Mouse (Mus musculus): Measurements from ENCODE around the gene Cilp. TPM values are rescaled to one million over a fixed set of nuclear protein-coding genes. Genes with fewer than 3 reads are reported as not detected.
"Not testable (repeated sequence)": the region's sequence is repeated elsewhere in the genome, so short reads cannot be mapped to it uniquely, and the experiment has no call there.

The Cilp gene
- 0.04 and 0.17 TPM in 2 replicates for polyA plus RNA-seq (2016; fragmentation: Nextera tagmentation; extraction: Ambion mirVana)

- peak within 1 kb of the TSS; percentile 17; the same call in 1 of the 2 replicates for H3K27ac ChIP-seq (replicated peaks)
- no peak within 1 kb of the TSS for H3K4me3 ChIP-seq
- H3K9me3 ChIP-seq (replicated peaks): no peaks in the 10 kb centered on the region
- peaks cover 13% of the 10 kb centered on the region for H3K4me1 ChIP-seq
- H3K27me3 ChIP-seq (ENCODE audit: low read depth, poor library complexity, severe bottlenecking): no peaks in the 10 kb centered on the region
- WGBS: 52% methylated on average over 5 of the region's 5 CpGs
- no peak for DNase-seq (ENCODE audit: low spot score)
- no peaks in the 10 kb centered on the region for H3K36me3 ChIP-seq
Observed at GRCm38 (mm10) chr9:65264959-65265358, at the start of gene Cilp. Gene Cilp, plus strand, starts transcription at chr9:65265180.

DNA sequence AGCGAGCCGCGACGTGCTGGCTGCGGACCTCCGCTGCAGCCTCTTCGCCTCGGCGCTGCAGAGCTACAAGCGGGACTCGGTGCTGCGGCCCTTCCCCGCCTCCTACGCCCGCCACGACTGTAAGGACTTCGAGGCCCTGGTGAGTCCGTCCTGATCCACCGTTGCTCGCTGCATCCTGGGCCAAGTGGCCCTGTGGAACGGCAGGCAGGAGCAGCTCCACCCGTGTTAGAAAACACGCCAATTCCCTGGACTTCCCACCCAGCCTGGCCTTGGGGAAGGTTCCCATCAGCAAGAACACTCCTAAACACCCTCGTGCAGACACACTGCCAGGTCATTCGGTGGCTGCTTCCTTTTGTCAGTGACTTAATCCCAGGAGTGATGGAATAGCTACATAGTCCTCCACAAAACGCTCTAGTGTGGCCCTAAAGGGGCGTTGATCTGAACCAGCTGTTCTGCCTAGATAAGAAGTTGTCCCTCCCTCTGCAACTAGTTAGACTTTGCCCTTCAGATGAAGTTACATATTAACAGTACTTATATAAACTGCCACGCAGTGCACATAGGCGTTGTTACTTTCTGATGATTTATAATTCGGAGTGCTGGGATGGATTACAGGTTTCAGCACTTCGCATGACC lies 49.4 kb upstream of the Cilp start:
- DNase-seq (ENCODE audit: low spot score): no peak
- 13% methylated on average over 31 of the region's 31 CpGs for WGBS
- Histone ChIP-seq H3K9me3 (replicated peaks) (no peaks in the 10 kb centered on the region), H3K36me3 (no peaks in the 10 kb centered on the region), H3K27me3 (ENCODE audit: low read depth, poor library complexity, severe bottlenecking) (peaks cover 8% of the 10 kb centered on the region; the same call in 1 of the 2 replicates), H3K4me3 (peak overlapping the region; percentile 75), H3K4me1 (peaks cover 29% of the 10 kb centered on the region), H3K27ac (replicated peaks) (peak overlapping the region; percentile 93)

DNA sequence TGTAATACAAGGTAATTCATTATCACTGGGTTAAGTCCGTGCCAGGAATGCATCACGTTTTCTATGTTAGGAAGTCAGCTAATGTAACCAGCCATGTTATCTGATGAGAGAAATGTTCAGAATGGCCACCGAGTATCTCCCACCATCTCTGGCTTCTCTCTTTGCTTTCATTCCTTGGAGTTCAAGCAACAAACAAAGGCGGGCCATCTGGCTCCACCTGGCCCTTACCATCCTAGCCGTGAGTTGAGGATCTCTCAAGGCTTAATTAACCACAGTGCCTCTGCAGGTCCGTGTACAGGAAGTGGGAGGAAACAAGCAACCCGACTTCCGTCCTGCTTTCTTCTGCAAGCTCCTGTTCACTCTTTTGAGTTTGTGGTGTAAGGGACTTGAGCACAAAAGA lies 48.0 kb upstream of the Cilp start:
- WGBS: 71% methylated on average over 8 of the region's 8 CpGs
- Histone ChIP-seq H3K4me3 (no peak overlapping the region), H3K4me1 (peaks cover 31% of the 10 kb centered on the region), H3K9me3 (replicated peaks) (no peaks in the 10 kb centered on the region), H3K27ac (replicated peaks) (no peak overlapping the region), H3K36me3 (no peaks in the 10 kb centered on the region), H3K27me3 (ENCODE audit: low read depth, poor library complexity, severe bottlenecking) (peaks cover 8% of the 10 kb centered on the region; the same call in 1 of the 2 replicates)
- no peak for DNase-seq (ENCODE audit: low spot score)

- no peaks in the 10 kb centered on the region for H3K36me3 ChIP-seq
- H3K9me3 ChIP-seq (replicated peaks): no peaks in the 10 kb centered on the region
- no peak overlapping the region for H3K4me3 ChIP-seq
- H3K27me3 ChIP-seq (ENCODE audit: low read depth, poor library complexity, severe bottlenecking): peaks cover 8% of the 10 kb centered on the region; the same call in 1 of the 2 replicates
- H3K4me1 ChIP-seq: peaks cover 31% of the 10 kb centered on the region
- no peak overlapping the region for H3K27ac ChIP-seq (replicated peaks)
- 76% methylated on average over 6 of the region's 6 CpGs for WGBS
- no peak for DNase-seq (ENCODE audit: low spot score)
Observed at GRCm38 (mm10) chr9:65217661-65218060, 47.3 kb upstream of the Cilp start.

GRCm38 (mm10) chr9:65218916-65219315 lies 46.1 kb upstream of the Cilp start:
- Histone ChIP-seq H3K4me3 (no peak overlapping the region), H3K36me3 (no peaks in the 10 kb centered on the region), H3K27ac (replicated peaks) (no peak overlapping the region), H3K9me3 (replicated peaks) (no peaks in the 10 kb centered on the region), H3K4me1 (peaks cover 31% of the 10 kb centered on the region), H3K27me3 (ENCODE audit: low read depth, poor library complexity, severe bottlenecking) (peaks cover 8% of the 10 kb centered on the region; the same call in 1 of the 2 replicates)
- WGBS: 78% methylated on average over 1 of the region's 1 CpGs
- no peak for DNase-seq (ENCODE audit: low spot score)

- WGBS: 57% methylated on average over 3 of the region's 3 CpGs
- H3K4me3 ChIP-seq; H3K36me3 ChIP-seq; DNase-seq (ENCODE audit: low spot score); H3K27ac ChIP-seq (replicated peaks); H3K27me3 ChIP-seq (ENCODE audit: low read depth, poor library complexity, severe bottlenecking); H3K9me3 ChIP-seq (replicated peaks): not testable (repeated sequence)
- H3K4me1 ChIP-seq: peaks cover 19% of the 10 kb centered on the region
Observed at GRCm38 (mm10) chr9:65220398-65220797, 44.6 kb upstream of the Cilp start.

DNA sequence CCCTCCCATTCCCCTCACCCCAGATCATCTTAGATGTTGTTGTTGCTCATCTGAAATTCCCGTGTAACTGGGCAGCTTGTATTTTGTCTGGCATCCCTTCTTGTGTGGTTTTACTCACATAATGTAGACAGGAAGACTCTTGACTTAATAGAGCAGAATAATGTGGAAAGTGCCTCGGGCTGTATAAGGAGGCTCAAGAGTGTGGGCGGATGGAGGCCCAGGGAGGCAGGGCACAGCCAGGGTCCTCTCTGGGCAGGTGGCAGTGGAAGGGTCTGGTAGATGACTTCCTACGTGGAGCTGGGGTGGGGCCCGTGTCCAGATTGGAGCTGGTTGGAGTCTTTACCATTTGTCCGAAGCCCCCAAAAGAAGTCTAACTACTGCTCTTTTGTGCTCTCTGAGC lies 41.1 kb upstream of the Cilp start:
- 90% methylated on average over 6 of the region's 6 CpGs for WGBS
- no peak for DNase-seq (ENCODE audit: low spot score)
- H3K4me1 ChIP-seq: peaks cover 3% of the 10 kb centered on the region; the same call in 1 of the 2 replicates
- no peaks in the 10 kb centered on the region for H3K9me3 ChIP-seq (replicated peaks)
- no peak overlapping the region for H3K4me3 ChIP-seq
- no peak overlapping the region for H3K27ac ChIP-seq (replicated peaks)
- H3K27me3 ChIP-seq (ENCODE audit: low read depth, poor library complexity, severe bottlenecking): no peaks in the 10 kb centered on the region
- no peaks in the 10 kb centered on the region; the same call in 1 of the 2 replicates for H3K36me3 ChIP-seq

- Histone ChIP-seq H3K4me3 (no peak overlapping the region), H3K4me1 (no peaks in the 10 kb centered on the region; the same call in 1 of the 2 replicates), H3K27me3 (ENCODE audit: low read depth, poor library complexity, severe bottlenecking) (no peaks in the 10 kb centered on the region), H3K27ac (replicated peaks) (no peak overlapping the region), H3K36me3 (peaks cover 9% of the 10 kb centered on the region), H3K9me3 (replicated peaks) (no peaks in the 10 kb centered on the region)
- WGBS: 35% methylated on average over 4 of the region's 4 CpGs
- no peak for DNase-seq (ENCODE audit: low spot score)
Observed at GRCm38 (mm10) chr9:65225795-65226194, 39.2 kb upstream of the Cilp start.

- Histone ChIP-seq H3K36me3 (peaks cover 12% of the 10 kb centered on the region), H3K27me3 (ENCODE audit: low read depth, poor library complexity, severe bottlenecking) (no peaks in the 10 kb centered on the region), H3K9me3 (replicated peaks) (no peaks in the 10 kb centered on the region), H3K27ac (replicated peaks) (no peak overlapping the region), H3K4me3 (no peak overlapping the region), H3K4me1 (peaks cover 5% of the 10 kb centered on the region; the same call in 1 of the 2 replicates)
- no peak for DNase-seq (ENCODE audit: low spot score)
- 71% methylated on average over 6 of the region's 6 CpGs for WGBS
Observed at GRCm38 (mm10) chr9:65230250-65230649, 34.7 kb upstream of the Cilp start.

DNA sequence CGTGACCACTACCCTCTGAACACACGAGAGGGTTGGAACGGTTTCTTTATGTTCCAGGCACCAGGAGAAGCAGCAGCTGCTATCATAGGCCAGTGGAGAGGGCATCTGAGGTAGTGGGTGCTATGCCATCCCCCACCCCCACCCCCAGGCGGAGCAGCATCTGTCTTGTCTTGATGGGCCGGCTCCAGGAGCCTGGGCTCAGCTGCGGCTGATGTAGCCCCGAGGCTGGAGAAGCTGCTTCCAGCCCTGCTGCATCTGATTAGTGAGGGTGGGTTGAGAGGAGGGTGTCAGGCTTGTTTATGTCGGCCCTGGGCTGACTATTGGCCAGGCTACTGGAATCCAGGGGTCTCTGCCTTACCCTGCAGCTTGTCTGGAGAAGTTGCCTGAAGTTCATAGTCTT lies 33.7 kb upstream of the Cilp start:
- Histone ChIP-seq H3K4me1 (peaks cover 5% of the 10 kb centered on the region; the same call in 1 of the 2 replicates), H3K27ac (replicated peaks) (peak overlapping the region; percentile 33; the same call in 1 of the 2 replicates), H3K9me3 (replicated peaks) (no peaks in the 10 kb centered on the region), H3K36me3 (peaks cover 12% of the 10 kb centered on the region), H3K4me3 (no peak overlapping the region), H3K27me3 (ENCODE audit: low read depth, poor library complexity, severe bottlenecking) (no peaks in the 10 kb centered on the region)
- WGBS: 77% methylated on average over 8 of the region's 8 CpGs
- peak; percentile 23 for DNase-seq (ENCODE audit: low spot score)

DNA sequence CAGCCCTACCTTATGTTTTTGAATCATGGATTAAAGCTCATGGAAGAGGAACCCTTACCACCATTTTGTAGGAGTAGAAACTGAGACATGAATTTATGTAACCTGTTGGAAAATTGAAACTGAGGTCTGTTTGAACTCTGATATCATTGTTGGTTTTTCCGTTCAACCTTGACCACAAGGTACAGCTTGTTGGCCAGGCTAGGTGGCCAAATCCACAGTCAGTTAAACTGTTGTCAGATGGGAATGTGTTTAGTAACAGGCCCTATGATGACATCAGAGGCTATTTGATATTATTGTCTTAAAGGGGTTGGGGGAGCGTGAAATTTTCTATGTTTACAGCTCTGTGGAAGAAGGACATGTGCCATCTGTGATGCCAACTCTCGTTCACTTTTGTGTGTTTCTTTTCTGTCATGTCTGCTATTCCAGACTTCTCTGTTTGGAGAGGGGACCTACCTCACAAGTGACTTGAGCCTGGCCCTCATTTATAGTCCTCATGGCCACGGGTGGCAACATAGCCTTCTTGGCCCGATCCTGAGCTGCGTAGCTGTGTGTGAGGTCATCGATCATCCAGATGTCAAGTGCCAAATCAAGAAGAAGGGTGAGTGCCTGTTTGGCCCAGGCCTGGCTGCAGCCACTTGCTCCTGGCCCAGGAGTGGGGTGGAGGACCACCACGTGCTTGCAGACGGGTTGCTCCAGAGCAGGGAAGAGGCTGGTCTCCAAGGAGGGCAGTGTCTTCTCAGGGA lies 31.6 kb upstream of the Cilp start:
- peaks cover 9% of the 10 kb centered on the region; the same call in 1 of the 2 replicates for H3K4me1 ChIP-seq
- H3K27me3 ChIP-seq (ENCODE audit: low read depth, poor library complexity, severe bottlenecking): no peaks in the 10 kb centered on the region
- no peak for DNase-seq (ENCODE audit: low spot score)
- H3K27ac ChIP-seq (replicated peaks): no peak overlapping the region
- no peak overlapping the region for H3K4me3 ChIP-seq
- H3K9me3 ChIP-seq (replicated peaks): no peaks in the 10 kb centered on the region
- H3K36me3 ChIP-seq: peaks cover 12% of the 10 kb centered on the region
- 93% methylated on average over 9 of the region's 9 CpGs for WGBS

DNA sequence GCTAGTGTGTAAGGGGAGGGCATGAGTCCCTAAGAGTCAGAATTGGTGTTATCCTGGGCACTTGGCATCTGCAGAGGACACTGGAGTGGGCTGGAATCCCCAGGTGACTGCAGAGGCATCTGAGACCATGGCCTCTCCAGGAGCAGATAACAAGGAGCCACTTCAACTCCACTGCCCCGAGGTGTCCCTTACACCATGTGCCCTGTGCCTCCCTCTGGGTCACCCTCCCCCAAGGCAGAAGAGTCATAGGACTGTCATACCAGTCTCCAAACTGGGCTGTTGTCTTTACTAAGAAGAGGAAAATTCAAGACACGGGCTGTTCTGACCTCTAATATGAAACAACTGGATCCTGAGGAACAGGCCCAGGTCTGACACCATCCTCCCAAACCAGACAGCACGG lies 30.2 kb upstream of the Cilp start:
- WGBS: 86% methylated on average over 3 of the region's 3 CpGs
- DNase-seq (ENCODE audit: low spot score): no peak

DNA sequence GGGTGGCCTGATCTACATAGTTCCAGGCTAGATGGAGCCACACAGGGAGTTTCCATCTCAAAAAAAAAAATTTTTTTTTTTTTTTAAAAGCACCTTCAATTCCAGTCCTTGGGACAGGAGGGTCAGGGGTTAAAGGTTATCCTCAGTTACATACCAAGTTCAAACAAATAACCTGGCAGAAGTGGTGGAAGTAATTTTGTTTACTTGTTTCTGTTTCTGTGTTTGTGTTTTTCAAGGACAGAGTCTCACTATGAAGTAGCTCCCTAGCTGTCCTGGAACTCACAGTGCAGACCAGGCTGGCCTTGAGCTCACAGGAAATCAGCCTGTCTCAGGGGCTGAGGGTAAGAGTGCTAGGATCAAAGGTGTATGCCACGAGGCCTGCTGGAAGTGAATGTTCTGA lies 29.4 kb upstream of the Cilp start:
- no peaks in the 10 kb centered on the region for H3K9me3 ChIP-seq (replicated peaks)
- 66% methylated on average over 1 of the region's 1 CpGs for WGBS
- H3K27ac ChIP-seq (replicated peaks): no peak overlapping the region

More for the DNA sequence above, 30.2 kb upstream of the Cilp start:
- Histone ChIP-seq H3K4me3 (no peak overlapping the region), H3K27me3 (ENCODE audit: low read depth, poor library complexity, severe bottlenecking) (no peaks in the 10 kb centered on the region), H3K4me1 (peaks cover 9% of the 10 kb centered on the region; the same call in 1 of the 2 replicates), H3K9me3 (replicated peaks) (no peaks in the 10 kb centered on the region), H3K36me3 (peaks cover 11% of the 10 kb centered on the region), H3K27ac (replicated peaks) (no peak overlapping the region)

More for the DNA sequence above, 29.4 kb upstream of the Cilp start:
- Histone ChIP-seq H3K4me3 (no peak overlapping the region), H3K27me3 (ENCODE audit: low read depth, poor library complexity, severe bottlenecking) (no peaks in the 10 kb centered on the region), H3K4me1 (peaks cover 16% of the 10 kb centered on the region), H3K36me3 (peaks cover 3% of the 10 kb centered on the region)
- DNase-seq (ENCODE audit: low spot score): no peak
